ENCODE assay signal across 16 mouse cellular contexts in genomic region chr8:70834071-70834470, GRCm38 (mm10). TPM values are rescaled to one million over a fixed set of nuclear protein-coding genes. Genes with fewer than 3 reads are reported as not detected.
A peak's percentile ranks its signal among the peaks of the same experiment; 100 is the strongest.
DNase-seq lines count a peak whose midpoint lies in the region; ATAC-seq and TF ChIP-seq lines count a peak whose summit lies in the region.
"Had no signal": no experiment of that assay in that cellular context is flagged by ENCODE, and none has a peak within 500 bp of the region (broad histone marks: within the 10 kb centered on the region; RNA-seq: fewer than 3 reads in every experiment).

No protein-coding gene starts in this region.

- TF ChIP-seq CTCF in testis, adult 2 months (IDR thresholded peaks at IDR 0.05; ENCODE audit: control insufficient read depth, insufficient read depth, insufficient replicate concordance, low read depth, low read length): no peak

- peaks cover 19% of the 10 kb centered on the region for H3K4me1 ChIP-seq in heart, embryonic 16.5 days (ENCODE audit: control insufficient read depth, insufficient read depth, low read length)
- H3K4me1 ChIP-seq in testis, adult 2 months (ENCODE audit: control insufficient read depth, insufficient read depth, low read length): peaks cover 7% of the 10 kb centered on the region

- H3K27ac ChIP-seq in heart, embryonic 16.5 days (ENCODE audit: low read length): peak overlapping the region; percentile 72
- H3K27ac ChIP-seq in testis, adult 2 months (ENCODE audit: control insufficient read depth, insufficient read depth, low read depth, low read length): no peak overlapping the region
- H3K27ac ChIP-seq: neural tube, embryonic 13.5 days had no signal

- peak overlapping the region; percentile 10; the same call in 1 of the 2 replicates for H3K4me2 ChIP-seq in heart, embryonic 16.5 days (ENCODE audit: low read depth, low read length)
- H3K4me2 ChIP-seq: midbrain, embryonic 11.5 days; neural tube, embryonic 13.5 days had no signal

- 92% methylated on average over 3 of the region's 3 CpGs for WGBS in heart, embryonic 16.5 days

- peak overlapping the region; percentile 38 for H3K9ac ChIP-seq in heart, embryonic 16.5 days (ENCODE audit: low read length)
- H3K9ac ChIP-seq: liver, embryonic 14.5 days; neural tube, embryonic 13.5 days had no signal

- peak; percentile 83 for DNase-seq in gastrocnemius, adult 18-20 months (ENCODE audit: low spot score)
- DNase-seq in gastrocnemius, postnatal 14 days: no peak
- no peak for DNase-seq in heart, postnatal 25 days (ENCODE audit: low spot score)
- no peak for DNase-seq in testis, postnatal 10 days (ENCODE audit: low spot score)
- DNase-seq in adipocyte (ENCODE audit: low spot score): no peak
- DNase-seq: cerebellum, adult 11-12 months; thymus, postnatal 25 days had no signal

- H3K36me3 ChIP-seq in heart, embryonic 16.5 days (ENCODE audit: control insufficient read depth, insufficient read depth): 0 out of 2 replicates have a peak, but pooled peaks cover 5% of the 10 kb centered on the region
- H3K36me3 ChIP-seq in testis, adult 2 months (ENCODE audit: control insufficient read depth, insufficient read depth, low read length): no peaks in the 10 kb centered on the region

- no peak overlapping the region for H3K4me3 ChIP-seq in heart, embryonic 16.5 days (ENCODE audit: low read length)
- peak overlapping the region; percentile 54 for H3K4me3 ChIP-seq in testis, adult 2 months (ENCODE audit: control insufficient read depth, low read depth, low read length)
- H3K4me3 ChIP-seq: erythroblast, embryonic 14.5 days; neural tube, embryonic 13.5 days had no signal

- intact Hi-C loops in gastrocnemius, postnatal 14 days (cut with DNase I; ENCODE audit: low total_unique reads): no loop called here
- intact Hi-C loops in heart, postnatal 25 days (cut with DNase I): no loop called here

- ATAC-seq in heart, embryonic 16.5 days (replicated peaks; ENCODE audit: extremely low read depth, insufficient read depth, low FRiP score): no peak
- ATAC-seq: forebrain, embryonic 16.5 days had no signal

- no peaks in the 10 kb centered on the region for H3K9me3 ChIP-seq in heart, embryonic 16.5 days (replicated peaks; ENCODE audit: control insufficient read depth, low read length)
- H3K9me3 ChIP-seq: neural tube, embryonic 13.5 days had no signal

- no peak for TF ChIP-seq POLR2A in testis, adult 2 months (IDR thresholded peaks at IDR 0.05; ENCODE audit: control insufficient read depth, low read depth, low read length)

- H3K27me3 ChIP-seq in heart, embryonic 16.5 days (ENCODE audit: control insufficient read depth, insufficient read depth, low read length): no peaks in the 10 kb centered on the region
- no peaks in the 10 kb centered on the region for H3K27me3 ChIP-seq in testis, adult 2 months (ENCODE audit: control insufficient read depth, insufficient read depth, low read length)
- H3K27me3 ChIP-seq: CH12.LX; neural tube, embryonic 13.5 days had no signal

RNA-seq across cellular contexts. Expression of gene Arrdc2, which starts 5.4 kb away (rescaled TPM):
- total RNA-seq in gastrocnemius, adult 18-20 months (2021): 100 to 1,000 TPM in 1 of 2 experiments, 10 to 100 TPM in 1; 58.3 to 202 TPM
- 10 to 100 TPM in 1 of 2 experiments, 1 to 10 TPM in 1; 4.8 to 71.3 TPM for total RNA-seq in gastrocnemius, postnatal 14 days (2021)
- polyA plus RNA-seq in heart, embryonic 16.5 days (2015; fragmentation: Nextera tagmentation; extraction: Ambion mirVana): 3.7 and 3.8 TPM in 2 replicates
- total RNA-seq in heart, postnatal 25 days (2021): 10 to 100 TPM in 1 of 2 experiments, 1 to 10 TPM in 1; 9.2 to 10.2 TPM
- 17.1 and 19.4 TPM in 2 replicates for polyA plus RNA-seq in testis, adult 2 months (2012; rRNA removed)

RNA-seq across cellular contexts. Expression of gene Il12rb1, which starts 25.8 kb away (rescaled TPM):
- total RNA-seq in gastrocnemius, adult 18-20 months (2021): under 1 TPM in 1 of 2 experiments, not detected in 1; 0.07 TPM
- under 1 TPM in 1 of 2 experiments, not detected in 1; 0.09 TPM for total RNA-seq in gastrocnemius, postnatal 14 days (2021)
- polyA plus RNA-seq in heart, embryonic 16.5 days (2015; fragmentation: Nextera tagmentation; extraction: Ambion mirVana): 0.77 and 1.6 TPM in 2 replicates
- total RNA-seq in heart, postnatal 25 days (2021): not detected
- polyA plus RNA-seq in testis, adult 2 months (2012; rRNA removed): 0.25 and 0.40 TPM in 2 replicates
- total RNA-seq: heart, postnatal 36 days had no signal
- polyA plus RNA-seq: neural tube, embryonic 13.5 days had no signal

RNA-seq across cellular contexts. Expression of gene Kcnn1, which starts 29.0 kb away (rescaled TPM):
- 10 to 100 TPM; 18.2 to 21.1 TPM for total RNA-seq in gastrocnemius, adult 18-20 months (2021)
- total RNA-seq in gastrocnemius, postnatal 14 days (2021): 1 to 10 TPM; 5.4 to 6.6 TPM
- polyA plus RNA-seq in heart, embryonic 16.5 days (2015; fragmentation: Nextera tagmentation; extraction: Ambion mirVana): 4.1 and 4.2 TPM in 2 replicates
- 1 to 10 TPM; 8.1 to 8.6 TPM for total RNA-seq in heart, postnatal 25 days (2021)
- polyA plus RNA-seq in testis, adult 2 months (2012; rRNA removed): 0.72 and 1.5 TPM in 2 replicates

RNA-seq across cellular contexts. Expression of gene Mast3, which starts 29.2 kb away (rescaled TPM):
- 1 to 10 TPM; 2.7 TPM for total RNA-seq in gastrocnemius, adult 18-20 months (2021)
- total RNA-seq in gastrocnemius, postnatal 14 days (2021): 1 to 10 TPM; 5.2 to 7.0 TPM
- 7.3 and 9.3 TPM in 2 replicates for polyA plus RNA-seq in heart, embryonic 16.5 days (2015; fragmentation: Nextera tagmentation; extraction: Ambion mirVana)
- 1 to 10 TPM; 5.2 to 6.3 TPM for total RNA-seq in heart, postnatal 25 days (2021)
- 11.0 and 13.1 TPM in 2 replicates for polyA plus RNA-seq in testis, adult 2 months (2012; rRNA removed)

RNA-seq across cellular contexts. Expression of gene Ccdc124, which starts 39.7 kb away (rescaled TPM):
- total RNA-seq in gastrocnemius, adult 18-20 months (2021): 10 to 100 TPM; 72.6 to 76.5 TPM
- 10 to 100 TPM; 50.3 to 50.9 TPM for total RNA-seq in gastrocnemius, postnatal 14 days (2021)
- 82.3 and 91.8 TPM in 2 replicates for polyA plus RNA-seq in heart, embryonic 16.5 days (2015; fragmentation: Nextera tagmentation; extraction: Ambion mirVana)
- total RNA-seq in heart, postnatal 25 days (2021): 10 to 100 TPM; 46.6 to 47.7 TPM
- polyA plus RNA-seq in testis, adult 2 months (2012; rRNA removed): 51.3 and 65.9 TPM in 2 replicates
